10 mouse cellular contexts compared by ENCODE assay signal in genomic region chr5:73585212-73586115, GRCm38 (mm10). TPM values are rescaled to one million over a fixed set of nuclear protein-coding genes. Genes with fewer than 3 reads are reported as not detected.
DNase-seq lines count a peak whose midpoint lies in the region; ATAC-seq and TF ChIP-seq lines count a peak whose summit lies in the region.
"Had no signal": no experiment of that assay in that cellular context is flagged by ENCODE, and none has a peak within 500 bp of the region (broad histone marks: within the 10 kb centered on the region; RNA-seq: fewer than 3 reads in every experiment).

No protein-coding gene starts in this region.

- no peaks in the 10 kb centered on the region for H3K36me3 ChIP-seq in embryonic facial prominence, embryonic 14.5 days (ENCODE audit: control insufficient read depth, insufficient read depth, low read length)
- H3K36me3 ChIP-seq in stomach, postnatal 0 days (ENCODE audit: control insufficient read depth, insufficient read depth, low read length) = no peaks in the 10 kb centered on the region

- intact Hi-C loops in heart, postnatal 25 days (cut with DNase I) = no loop called here

- no peak overlapping the region for H3K4me3 ChIP-seq in embryonic facial prominence, embryonic 14.5 days (ENCODE audit: low read depth, low read length)
- H3K4me3 ChIP-seq in olfactory bulb, adult 2 months (ENCODE audit: insufficient read depth, low read depth, low read length) = no peak overlapping the region
- no peak overlapping the region for H3K4me3 ChIP-seq in stomach, postnatal 0 days (ENCODE audit: low read depth, low read length)

- H3K9ac ChIP-seq in embryonic facial prominence, embryonic 14.5 days (ENCODE audit: low read depth, low read length) = no peak overlapping the region
- no peak overlapping the region for H3K9ac ChIP-seq in stomach, postnatal 0 days (ENCODE audit: low read length)
- H3K9ac ChIP-seq: lung, embryonic 14.5 days had no signal

- no peak for TF ChIP-seq CTCF in olfactory bulb, adult 2 months (IDR thresholded peaks at IDR 0.05; ENCODE audit: insufficient read depth, low read depth, low read length)
- TF ChIP-seq CTCF in stomach, postnatal 0 days (IDR thresholded peaks at IDR 0.05; ENCODE audit: low read depth) = no peak

- peak overlapping the region; percentile 4; the same call in 1 of the 2 replicates for H3K27ac ChIP-seq in embryonic facial prominence, embryonic 14.5 days (replicated peaks; ENCODE audit: low read depth, low read length)
- H3K27ac ChIP-seq in olfactory bulb, adult 2 months (ENCODE audit: insufficient read depth, low read depth, low read length) = 0 out of 2 replicates have a peak overlapping the region, but pooled peaks have one; percentile 3
- H3K27ac ChIP-seq in stomach, postnatal 0 days (replicated peaks) = no peak overlapping the region

- no peak for TF ChIP-seq EP300 in stomach, postnatal 0 days (optimal IDR thresholded peaks at IDR 0.05)

- WGBS in embryonic facial prominence, embryonic 14.5 days = 20% methylated on average over 7 of the region's 7 CpGs
- WGBS in olfactory bulb, adult 2 months = 33% methylated on average over 7 of the region's 7 CpGs
- WGBS in stomach, postnatal 0 days = 42% methylated on average over 7 of the region's 7 CpGs

- TF ChIP-seq POLR2A in olfactory bulb, adult 2 months (IDR thresholded peaks at IDR 0.05; ENCODE audit: insufficient read depth, low read depth, low read length) = no peak

- H3K9me3 ChIP-seq in embryonic facial prominence, embryonic 14.5 days (ENCODE audit: control insufficient read depth, low read length) = no peaks in the 10 kb centered on the region
- H3K9me3 ChIP-seq in stomach, postnatal 0 days (ENCODE audit: control insufficient read depth, low read length) = no peaks in the 10 kb centered on the region

- no peaks in the 10 kb centered on the region; the same call in 1 of the 2 replicates for H3K4me1 ChIP-seq in embryonic facial prominence, embryonic 14.5 days (ENCODE audit: control insufficient read depth, insufficient read depth, low read length)
- H3K4me1 ChIP-seq in olfactory bulb, adult 2 months (ENCODE audit: control insufficient read depth, insufficient read depth, low read length) = peaks cover 4% of the 10 kb centered on the region
- no peaks in the 10 kb centered on the region for H3K4me1 ChIP-seq in stomach, postnatal 0 days (replicated peaks; ENCODE audit: control insufficient read depth, insufficient read depth)

- H3K27me3 ChIP-seq in embryonic facial prominence, embryonic 14.5 days (replicated peaks; ENCODE audit: control insufficient read depth, insufficient read depth, low read length) = no peaks in the 10 kb centered on the region
- no peaks in the 10 kb centered on the region for H3K27me3 ChIP-seq in stomach, postnatal 0 days (ENCODE audit: control insufficient read depth, insufficient read depth, low read length)

- peak; percentile 13 for DNase-seq in ovary, postnatal 36 days (ENCODE audit: low spot score)
- DNase-seq in ovary, postnatal 14 days (ENCODE audit: low spot score) = no peak
- no peak for DNase-seq in embryonic facial prominence, embryonic 14.5 days (ENCODE audit: low spot score)
- DNase-seq in layer of hippocampus, adult 18-20 months (ENCODE audit: low spot score in 2 of 2) = peak; percentile 44 to 67
- no peak for DNase-seq in right cerebral cortex, postnatal 36 days (ENCODE audit: low spot score in 2 of 2)
- no peak for DNase-seq in stomach, postnatal 0 days (ENCODE audit: low spot score)
- no peak for DNase-seq in heart, postnatal 25 days (ENCODE audit: low spot score)
- DNase-seq: lung, embryonic 14.5 days had no signal

- H3K4me2 ChIP-seq in embryonic facial prominence, embryonic 14.5 days (ENCODE audit: low read depth, low read length) = no peak overlapping the region
- no peak overlapping the region for H3K4me2 ChIP-seq in stomach, postnatal 0 days (replicated peaks; ENCODE audit: low read depth)
- H3K4me2 ChIP-seq: lung, embryonic 14.5 days had no signal

- ATAC-seq in embryonic facial prominence, embryonic 14.5 days (ENCODE audit: low read depth) = no peak
- no peak for ATAC-seq in stomach, postnatal 0 days (ENCODE audit: low FRiP score, low TSS enrichment)

RNA-seq across cellular contexts. Expression of gene Lrrc66, which starts 46.9 kb away (rescaled TPM):
- polyA plus RNA-seq in embryonic facial prominence, embryonic 14.5 days (2014; fragmentation: Nextera tagmentation; extraction: Ambion mirVana) = 0.08 TPM in 1 of 2 replicates, not detected in the other
- total RNA-seq in layer of hippocampus, adult 18-20 months (2021) = not detected
- not detected in 2 replicates for polyA plus RNA-seq in olfactory bulb, adult 2 months (2012; ENCODE audit: insufficient read depth, insufficient read length, low replicate concordance, missing spikeins)
- polyA plus RNA-seq in stomach, postnatal 0 days (2015; fragmentation: Nextera tagmentation; extraction: Ambion mirVana) = 3.0 and 3.5 TPM in 2 replicates
- under 1 TPM in 1 of 2 experiments, not detected in 1; 0.08 TPM for total RNA-seq in heart, postnatal 25 days (2021)
- total RNA-seq: left cerebral cortex, adult 8-10 months had no signal
- polyA plus RNA-seq: lung, embryonic 14.5 days had no signal

Comparison
In these comparisons a context has a peak if more than half of its experiments do, and no peak if none do; other contexts are left out.
1. DNase-seq: peak in ovary, postnatal 36 days (single experiment) and layer of hippocampus, adult 18-20 months (2 of 2); none in ovary, postnatal 14 days (single experiment), embryonic facial prominence, embryonic 14.5 days (single experiment), right cerebral cortex, postnatal 36 days (0 of 2), stomach, postnatal 0 days (single experiment) and heart, postnatal 25 days (single experiment).